In genomic region chr7:48791412-48791811, GRCm38 (mm10) we compare ENCODE assay signal across 23 mouse cellular contexts. TPM values are rescaled to one million over a fixed set of nuclear protein-coding genes. Genes with fewer than 3 reads are reported as not detected.
DNase-seq lines count a peak whose midpoint lies in the region; ATAC-seq and TF ChIP-seq lines count a peak whose summit lies in the region.
"Had no signal": no experiment of that assay in that cellular context is flagged by ENCODE, and none has a peak within 500 bp of the region (broad histone marks: within the 10 kb centered on the region; RNA-seq: fewer than 3 reads in every experiment).

No protein-coding gene starts in this region.

- no peaks in the 10 kb centered on the region for H3K9me3 ChIP-seq in neural tube, embryonic 13.5 days
- no peaks in the 10 kb centered on the region for H3K9me3 ChIP-seq in MEL (replicated peaks; ENCODE audit: insufficient read depth, low read length)
- H3K9me3 ChIP-seq: forebrain, embryonic 10.5 days; forebrain, embryonic 13.5 days; G1E; hindbrain, embryonic 12.5 days; hindbrain, embryonic 15.5 days had no signal

- no peaks in the 10 kb centered on the region for H3K27me3 ChIP-seq in neural tube, embryonic 13.5 days
- no peaks in the 10 kb centered on the region for H3K27me3 ChIP-seq in MEL (ENCODE audit: control insufficient read depth in 1 of 2, insufficient read depth in 2 of 2, low read length in 2 of 2)
- H3K27me3 ChIP-seq: CH12.LX; forebrain, embryonic 13.5 days; hindbrain, embryonic 12.5 days; hindbrain, embryonic 15.5 days had no signal

- H3K79me2 ChIP-seq in MEL (ENCODE audit: control insufficient read depth, insufficient read depth, low read length, poor library complexity) = peaks cover 19% of the 10 kb centered on the region

- no peak for DNase-seq in neural tube, embryonic 10.5 days (ENCODE audit: extremely low spot score, low spot score)
- DNase-seq in MEL (ENCODE audit: low read depth, low spot score) (peak; percentile 54), ZHBTc4 (ENCODE audit: low read depth, low spot score) (peak; percentile 3)
- DNase-seq in retina, embryonic 14.5 days (ENCODE audit: low spot score) = no peak
- DNase-seq in right cerebral cortex, postnatal 10 days (ENCODE audit: low spot score in 2 of 2) = no peak
- DNase-seq: adrenal gland, postnatal 10 days; adrenal gland, postnatal 36 days; B cell, adult 2 months; cerebellum, adult 18-20 months; cerebellum, adult 9-10 months; cerebellum, postnatal 14 days; gastrocnemius, postnatal 10 days; heart, adult 11 months had no signal

- no peak overlapping the region for H3K9ac ChIP-seq in neural tube, embryonic 13.5 days
- no peak overlapping the region for H3K9ac ChIP-seq in MEL (ENCODE audit: control insufficient read depth, low read depth, low read length, poor library complexity, severe bottlenecking)
- H3K9ac ChIP-seq: hindbrain, embryonic 12.5 days; hindbrain, embryonic 15.5 days had no signal

- H3K36me3 ChIP-seq in neural tube, embryonic 13.5 days = 0 out of 2 replicates have a peak, but pooled peaks cover 5% of the 10 kb centered on the region
- H3K36me3 ChIP-seq in MEL (ENCODE audit: control insufficient read depth in 1 of 2, insufficient read depth in 2 of 2, low read length in 2 of 2) = peaks cover 15 to 29% of the 10 kb centered on the region in 2 experiments
- H3K36me3 ChIP-seq: hindbrain, embryonic 12.5 days; hindbrain, embryonic 15.5 days had no signal

- no peak overlapping the region for H3K4me3 ChIP-seq in neural tube, embryonic 13.5 days
- no peak overlapping the region for H3K4me3 ChIP-seq in MEL (ENCODE audit: control insufficient read depth in 1 of 2, insufficient read depth in 1 of 2, low read depth in 2 of 2, low read length in 2 of 2)
- H3K4me3 ChIP-seq: forebrain, embryonic 10.5 days; hindbrain, embryonic 12.5 days had no signal

- H3K4me1 ChIP-seq in neural tube, embryonic 13.5 days (replicated peaks) = peaks cover 28% of the 10 kb centered on the region
- H3K4me1 ChIP-seq in MEL (ENCODE audit: control insufficient read depth in 1 of 2, insufficient read depth in 2 of 2, low read length in 2 of 2) = peaks cover 13 to 16% of the 10 kb centered on the region in 2 experiments

- no peak overlapping the region for H3K27ac ChIP-seq in neural tube, embryonic 13.5 days (replicated peaks)
- no peak overlapping the region for H3K27ac ChIP-seq in MEL (ENCODE audit: control insufficient read depth, low read depth, low read length)
- H3K27ac ChIP-seq: forebrain, embryonic 10.5 days; forebrain, embryonic 13.5 days; hindbrain, embryonic 12.5 days; hindbrain, embryonic 15.5 days had no signal

- no peak for TF ChIP-seq POLR2A in MEL (IDR thresholded peaks at IDR 0.05; ENCODE audit: control insufficient read depth in 1 of 2, insufficient read depth in 1 of 2, low read depth in 1 of 2, low read length in 2 of 2, poor library complexity in 1 of 2)

- no peak for ATAC-seq in neural tube, embryonic 13.5 days (ENCODE audit: low read depth)
- ATAC-seq: forebrain, embryonic 13.5 days; forebrain, embryonic 16.5 days had no signal

- 85% methylated on average over 3 of the region's 3 CpGs for WGBS in neural tube, embryonic 13.5 days

- TF ChIP-seq RAD21 in MEL (IDR thresholded peaks at IDR 0.05; ENCODE audit: low read depth, low read length) = no peak

- no peak for TF ChIP-seq CTCF in MEL (IDR thresholded peaks at IDR 0.05 in 2 of 3, conservative IDR thresholded peaks at IDR 0.05 in 1 of 3; ENCODE audit: control insufficient read depth in 1 of 3, insufficient read depth in 1 of 3, low read depth in 2 of 3, low read length in 3 of 3, poor library complexity in 1 of 3, severe bottlenecking in 1 of 3)

- peak; percentile 49 to 61 for TF ChIP-seq EP300 in MEL (IDR thresholded peaks at IDR 0.05; ENCODE audit: low read depth in 1 of 2, low read length in 2 of 2)

- H3K4me2 ChIP-seq in neural tube, embryonic 13.5 days = 0 out of 2 replicates have a peak overlapping the region, but pooled peaks have one; percentile 73
- H3K4me2 ChIP-seq: heart, embryonic 11.5 days had no signal

TF ChIP-seq in MEL, 35 proteins besides CTCF, POLR2A, EP300 and RAD21:
- TF ChIP-seq RCOR1 (IDR thresholded peaks at IDR 0.05; ENCODE audit: low read depth, low read length) (0 out of 2 replicates have a peak, but pooled peaks have one; percentile 17), TCF12 (IDR thresholded peaks at IDR 0.05; ENCODE audit: low read depth, low read length) (peak; percentile 44; the same call in 1 of the 2 replicates), MXI1 (IDR thresholded peaks at IDR 0.05; ENCODE audit: low read depth, low read length) (0 out of 2 replicates have a peak, but pooled peaks have one; percentile 43), MYB (IDR thresholded peaks at IDR 0.05; ENCODE audit: low read depth, low read length) (peak; percentile 35; the same call in 1 of the 2 replicates), GATA1 (IDR thresholded peaks at IDR 0.05; ENCODE audit: low read depth, low read length) (peak; percentile 49), SIN3A (IDR thresholded peaks at IDR 0.05; ENCODE audit: low read length) (peak; percentile 56), MAX (IDR thresholded peaks at IDR 0.05; ENCODE audit: low read length) (0 out of 2 replicates have a peak, but pooled peaks have one; percentile 11), POLR2AphosphoS5 (IDR thresholded peaks at IDR 0.05; ENCODE audit: borderline replicate concordance, low read depth, low read length) (no peak), ZMIZ1 (IDR thresholded peaks at IDR 0.05; ENCODE audit: low read depth, low read length) (no peak)

RNA-seq across cellular contexts. Expression of gene Zdhhc13, which starts 2.6 kb away (rescaled TPM):
- polyA plus RNA-seq in neural tube, embryonic 13.5 days (2015; fragmentation: Nextera tagmentation; extraction: Ambion mirVana) = 39.8 and 41.2 TPM in 2 replicates
- total RNA-seq in MEL (2012; rRNA removed) = 41.2 and 46.1 TPM in 2 replicates
- polyA plus RNA-seq in MEL (2012; ENCODE audit: insufficient read depth in 1 of 2, insufficient read length in 2 of 2, low read depth in 1 of 2, low replicate concordance in 2 of 2, missing spikeins in 1 of 2) = 10 to 100 TPM in 1 of 2 experiments, not detected in 1; 32.8 TPM

RNA-seq across cellular contexts. Expression of gene Csrp3, which starts 56.4 kb away (rescaled TPM):
- 3.1 and 3.5 TPM in 2 replicates for polyA plus RNA-seq in neural tube, embryonic 13.5 days (2015; fragmentation: Nextera tagmentation; extraction: Ambion mirVana)
- 0.81 TPM in 1 of 2 replicates, not detected in the other for total RNA-seq in MEL (2012; rRNA removed)
- polyA plus RNA-seq in MEL (2012; ENCODE audit: insufficient read depth in 1 of 2, insufficient read length in 2 of 2, low read depth in 1 of 2, low replicate concordance in 2 of 2, missing spikeins in 1 of 2) = under 1 TPM in 1 of 2 experiments, not detected in 1; 0.17 TPM
- total RNA-seq: adrenal gland, postnatal 36 days; G1E had no signal
- polyA plus RNA-seq: forebrain, embryonic 10.5 days; forebrain, embryonic 13.5 days; forebrain, embryonic 16.5 days; G1E; intestine, embryonic 14.5 days had no signal

Comparison
In these comparisons a context has a peak if more than half of its experiments do, and no peak if none do; other contexts are left out.
1. DNase-seq: peak in MEL (single experiment) and ZHBTc4 (single experiment); none in neural tube, embryonic 10.5 days (single experiment), retina, embryonic 14.5 days (single experiment) and right cerebral cortex, postnatal 10 days (0 of 2).